Mouse (Mus musculus) stomach, embryonic 14.5 days (tissue): ENCODE results near the gene Acd. TPM values are rescaled to one million over a fixed set of nuclear protein-coding genes. Genes with fewer than 3 reads are reported as not detected.

ENCODE experiments used
- ATAC-seq: fragments of 200-750 bp; cut with Nextera tagmentation; 2 replicates; pipeline ENCODE4 v1.8.0; 2017; ENCODE audit warnings: low read depth, moderate TSS enrichment; ENCODE audit not compliant: insufficient number of reproducible peaks, insufficient read depth, low FRiP score
- H3K27ac ChIP-seq: fragments of 300-500 bp; sonication (generic); 2 replicates; pipeline ENCODE4 v1.5.1; 2014; ENCODE audit warnings: mild to moderate bottlenecking, low read length, moderate library complexity, mixed read lengths
- H3K27me3 ChIP-seq: fragments of 300-500 bp; sonication (generic); 2 replicates; pipeline ENCODE4 v1.6.1; 2014; ENCODE audit warnings: low read length, control low read depth, mixed read lengths; ENCODE audit not compliant: control insufficient read depth, insufficient read depth
- H3K36me3 ChIP-seq: fragments of 300-500 bp; sonication (generic); 2 replicates; pipeline ENCODE4 v1.6.1; 2014; ENCODE audit warnings: mild to moderate bottlenecking, control low read depth, low read length, moderate library complexity, mixed read lengths; ENCODE audit not compliant: control insufficient read depth, insufficient read depth
- H3K4me1 ChIP-seq: fragments of 300-500 bp; sonication (generic); 2 replicates; pipeline ENCODE4 v1.6.1; 2014; ENCODE audit warnings: low read length, control low read depth, mixed read lengths; ENCODE audit not compliant: control insufficient read depth, insufficient read depth
- H3K4me2 ChIP-seq: fragments of 300-500 bp; sonication (generic); replicated peaks from 2 replicates; pipeline ENCODE4 v1.6.1; 2014; ENCODE audit warnings: low read depth, low read length, control low read depth
- H3K4me3 ChIP-seq: fragments of 300-500 bp; sonication (generic); 2 replicates; pipeline ENCODE4 v1.5.1; 2014; ENCODE audit warnings: low read depth, low read length, control low read depth
- H3K9ac ChIP-seq: fragments of 300-500 bp; sonication (generic); replicated peaks from 2 replicates; pipeline ENCODE4 v1.6.1; 2014; ENCODE audit warnings: low read depth, mild to moderate bottlenecking, control low read depth, low read length, moderate library complexity, mixed read lengths
- H3K9me3 ChIP-seq: fragments of 300-500 bp; sonication (generic); 2 replicates; pipeline ENCODE4 v1.6.1; 2016; ENCODE audit warnings: low read depth, low read length, control low read depth; ENCODE audit not compliant: control insufficient read depth
- WGBS: fragments of 180-500 bp; shearing (Covaris S2); extraction: QIAGEN DNeasy Blood & Tissue Kit; methylation state at CpG from one replicate; pipeline ENCODE4 v1.1.7; 2014; 5-methylcytosine and 5-hydroxymethylcytosine counted together
- polyA plus RNA-seq: library from polyadenylated mRNA; unstranded; fragments of >200 nt; fragmentation: Nextera tagmentation; extraction: Ambion mirVana; gene quantifications from 2 replicates; pipeline ENCODE4 v1.2.1, GENCODE M21; 2014

Acd gene
- polyA plus RNA-seq, 1 experiment from 2014 or later, result 63.5 TPM

GRCm38 (mm10) chr8:105657641-105658040, 43.3 kb downstream of the Acd start:
- no peak for ATAC-seq

DNA sequence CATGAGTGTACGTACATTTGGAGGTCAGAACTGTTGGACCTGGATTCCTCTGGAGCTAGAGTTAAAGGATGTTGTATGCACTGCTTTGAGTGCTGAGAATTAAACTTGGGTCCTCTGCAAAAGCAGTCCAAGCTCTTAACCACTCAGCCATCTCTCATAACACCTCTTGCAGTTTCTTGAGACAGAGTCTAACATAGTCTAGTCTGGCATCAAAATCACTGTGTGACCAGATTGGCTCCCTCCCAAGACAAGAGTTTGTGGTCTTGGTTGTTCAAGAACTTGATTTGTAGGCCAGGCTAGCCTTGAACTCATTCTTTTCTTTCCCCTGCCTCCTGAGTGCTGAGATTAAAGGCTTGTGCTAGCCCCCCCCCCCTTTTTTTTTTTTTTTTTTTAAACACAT, 52.0 kb downstream of the Acd start:
- no peaks in the 10 kb centered on the region for H3K9me3 ChIP-seq
- H3K4me3 ChIP-seq, result no peak overlapping the region
- no peak overlapping the region for H3K27ac ChIP-seq
- H3K4me1 ChIP-seq, result no peaks in the 10 kb centered on the region
- no peak for ATAC-seq
- no peak overlapping the region for H3K9ac ChIP-seq
- peaks cover 21% of the 10 kb centered on the region for H3K36me3 ChIP-seq
- no peaks in the 10 kb centered on the region for H3K27me3 ChIP-seq
- no peak overlapping the region for H3K4me2 ChIP-seq
- WGBS, result 96% methylated on average over 1 of the region's 1 CpGs

More at GRCm38 (mm10) chr8:105657641-105658040, 43.3 kb downstream of the Acd start:
- no peak overlapping the region for H3K4me2 ChIP-seq
- H3K9ac ChIP-seq, result no peak overlapping the region
- H3K27ac ChIP-seq, result no peak overlapping the region
- H3K4me3 ChIP-seq, result no peak overlapping the region
- peaks cover 16% of the 10 kb centered on the region for H3K36me3 ChIP-seq
- H3K4me1 ChIP-seq, result no peaks in the 10 kb centered on the region
- no peaks in the 10 kb centered on the region for H3K27me3 ChIP-seq
- H3K9me3 ChIP-seq, result no peaks in the 10 kb centered on the region

Other genes with a start within 250 kb of the Acd start
- gene Tppp3, start 229.6 kb downstream of the Acd start, polyA plus RNA-seq, result 39.1 and 40.1 TPM in 2 replicates
- 33.9 and 37.2 TPM in 2 replicates for gene Zdhhc1, start 204.2 kb downstream of the Acd start, polyA plus RNA-seq
- gene Hsd11b2, start 182.3 kb downstream of the Acd start, polyA plus RNA-seq, result 2.8 and 3.2 TPM in 2 replicates
- gene Atp6v0d1, start 135.1 kb downstream of the Acd start, polyA plus RNA-seq, result 75.8 and 82.9 TPM in 2 replicates
- gene Ripor1, start 95.8 kb downstream of the Acd start, polyA plus RNA-seq, result 18.5 and 20.8 TPM in 2 replicates
- 96.0 and 101 TPM in 2 replicates for gene Ctcf, start 64.5 kb downstream of the Acd start, polyA plus RNA-seq
- gene Agrp, start 63.7 kb downstream of the Acd start, polyA plus RNA-seq, result 0.95 and 1.5 TPM in 2 replicates
- gene Carmil2, start 14.8 kb downstream of the Acd start, polyA plus RNA-seq, result 1.0 and 1.1 TPM in 2 replicates
- gene Pard6a, start within 50 bp of the Acd start, polyA plus RNA-seq, result 15.9 and 18.0 TPM in 2 replicates
- gene 4933405L10Rik, start 6.6 kb upstream of the Acd start, polyA plus RNA-seq, result not detected in 2 replicates
- gene Enkd1, start 7.1 kb upstream of the Acd start, polyA plus RNA-seq, result 22.5 and 26.5 TPM in 2 replicates
- 14.4 and 14.5 TPM in 2 replicates for gene Gfod2, start 57.6 kb upstream of the Acd start, polyA plus RNA-seq
- gene Ranbp10, start 126.2 kb upstream of the Acd start, polyA plus RNA-seq, result 15.0 and 18.4 TPM in 2 replicates
- gene Tsnaxip1, start 126.6 kb upstream of the Acd start, polyA plus RNA-seq, result 0.30 TPM in 1 of 2 replicates, not detected in the other
- gene Cenpt, start 152.2 kb upstream of the Acd start, polyA plus RNA-seq, result 47.2 and 52.3 TPM in 2 replicates
- 51.4 and 56.4 TPM in 2 replicates for gene Thap11, start 154.0 kb upstream of the Acd start, polyA plus RNA-seq
- 265 and 276 TPM in 2 replicates for gene Nutf2, start 159.5 kb upstream of the Acd start, polyA plus RNA-seq
- gene Edc4, start 179.8 kb upstream of the Acd start, polyA plus RNA-seq, result 34.4 and 36.9 TPM in 2 replicates
- gene Nrn1l, start 192.5 kb upstream of the Acd start, polyA plus RNA-seq, result 0.60 and 0.90 TPM in 2 replicates
- gene Pskh1, start 199.3 kb upstream of the Acd start, polyA plus RNA-seq, result 30.2 and 30.5 TPM in 2 replicates
- 0.67 and 0.98 TPM in 2 replicates for gene Ctrl, start 232.8 kb upstream of the Acd start, polyA plus RNA-seq
- 40.0 and 42.6 TPM in 2 replicates for gene Psmb10, start 237.3 kb upstream of the Acd start, polyA plus RNA-seq
- gene Lcat, start 242.3 kb upstream of the Acd start, polyA plus RNA-seq, result 1.6 and 2.1 TPM in 2 replicates